In the genomic region with DNA sequence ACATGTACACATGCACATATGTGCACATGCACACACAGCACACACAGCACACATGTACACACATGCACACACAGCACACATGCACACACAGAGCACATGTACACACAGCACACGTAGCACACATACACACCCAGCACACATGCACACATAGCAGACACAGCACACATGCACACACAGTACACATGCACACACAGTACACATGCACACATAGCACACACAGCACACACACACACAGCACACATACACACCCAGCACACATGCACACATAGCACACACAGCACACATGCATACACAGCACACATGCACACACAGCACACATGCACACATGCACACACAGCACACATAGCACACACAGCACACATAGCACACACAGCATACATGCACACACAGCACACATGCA, we compare ENCODE assay signal across 45 mouse cellular contexts. TPM values are rescaled to one million over a fixed set of nuclear protein-coding genes. Genes with fewer than 3 reads are reported as not detected.
"Had no signal": no experiment of that assay in that cellular context is flagged by ENCODE, and none has a peak within 500 bp of the region (broad histone marks: within the 10 kb centered on the region; RNA-seq: fewer than 3 reads in every experiment).

No protein-coding gene starts in this region.

- H3K27me3 ChIP-seq: limb, embryonic 12.5 days; limb, embryonic 13.5 days; limb, embryonic 15.5 days; liver, embryonic 12.5 days; liver, embryonic 13.5 days; liver, embryonic 15.5 days; lung, embryonic 15.5 days; midbrain, embryonic 12.5 days; midbrain, embryonic 15.5 days; neural tube, embryonic 12.5 days had no signal

- DNase-seq: left cerebral cortex, postnatal 4 days; liver; liver, embryonic 13.5 days; liver, postnatal 0 days; lung, adult 18-20 months; lung, adult 2 months; lung, embryonic 14.5 days; lung, postnatal 10 days; lung, postnatal 14 days; lung, postnatal 36 days; lung, postnatal 4 days; midbrain, embryonic 14.5 days had no signal

- H3K9me3 ChIP-seq: limb, embryonic 10.5 days; limb, embryonic 12.5 days; limb, embryonic 13.5 days; limb, embryonic 15.5 days; liver, embryonic 12.5 days; liver, embryonic 13.5 days; liver, embryonic 15.5 days; lung, embryonic 15.5 days; midbrain, embryonic 10.5 days; midbrain, embryonic 12.5 days; midbrain, embryonic 15.5 days; neural tube, embryonic 12.5 days had no signal

- ATAC-seq: liver, embryonic 12.5 days; liver, postnatal 0 days; lung, postnatal 0 days; midbrain, embryonic 15.5 days; midbrain, embryonic 16.5 days had no signal

- H3K4me3 ChIP-seq: left cerebral cortex, adult 2 months; limb, embryonic 10.5 days; limb, embryonic 12.5 days; limb, embryonic 13.5 days; limb, embryonic 15.5 days; liver, embryonic 12.5 days; liver, embryonic 13.5 days; liver, embryonic 15.5 days; lung, embryonic 15.5 days; midbrain, embryonic 10.5 days; midbrain, embryonic 12.5 days; midbrain, embryonic 15.5 days; neural tube, embryonic 12.5 days had no signal

- H3K9ac ChIP-seq: limb, embryonic 12.5 days; limb, embryonic 13.5 days; limb, embryonic 15.5 days; liver, embryonic 12.5 days; liver, embryonic 13.5 days; liver, embryonic 14.5 days; liver, embryonic 15.5 days; liver, postnatal 0 days; lung, embryonic 14.5 days; lung, embryonic 15.5 days; midbrain, embryonic 12.5 days; midbrain, embryonic 15.5 days; neural tube, embryonic 12.5 days had no signal

- H3K36me3 ChIP-seq: liver, embryonic 12.5 days; liver, embryonic 13.5 days; liver, embryonic 15.5 days; midbrain, embryonic 15.5 days; neural tube, embryonic 12.5 days had no signal

- H3K4me1 ChIP-seq: limb, embryonic 15.5 days; liver, embryonic 12.5 days; liver, embryonic 13.5 days; lung, embryonic 15.5 days; neural tube, embryonic 12.5 days had no signal

- H3K4me2 ChIP-seq: limb, embryonic 12.5 days; limb, embryonic 13.5 days; limb, embryonic 15.5 days; liver, embryonic 11.5 days; liver, embryonic 12.5 days; liver, embryonic 13.5 days; liver, embryonic 15.5 days; lung, embryonic 14.5 days; lung, embryonic 15.5 days; midbrain, embryonic 11.5 days; midbrain, embryonic 12.5 days; midbrain, embryonic 15.5 days; neural tube, embryonic 12.5 days had no signal

- H3K27ac ChIP-seq: left cerebral cortex, adult 2 months; limb, embryonic 10.5 days; limb, embryonic 12.5 days; limb, embryonic 13.5 days; limb, embryonic 15.5 days; liver, embryonic 12.5 days; liver, embryonic 13.5 days; liver, embryonic 14.5 days; liver, embryonic 15.5 days; lung, embryonic 15.5 days; macrophage; midbrain, embryonic 10.5 days; midbrain, embryonic 12.5 days; midbrain, embryonic 15.5 days; neural tube, embryonic 12.5 days had no signal

RNA-seq across cellular contexts. Expression of a gene that starts 33.5 kb away (rescaled TPM):
- total RNA-seq: left cerebral cortex, adult 18-20 months; left cerebral cortex, adult 2 months; left cerebral cortex, adult 8-10 months; left cerebral cortex, postnatal 10 days; left cerebral cortex, postnatal 14 days; left cerebral cortex, postnatal 36 days; left cerebral cortex, postnatal 4 days; liver, adult 2 months; megakaryocyte progenitor cell, adult 5-6 weeks; megakaryocyte-erythroid progenitor cell, adult 5-6 weeks; midbrain, postnatal 0 days; monocyte, adult 5-6 weeks had no signal
- polyA plus RNA-seq: limb, embryonic 10.5 days; limb, embryonic 11.5 days; limb, embryonic 12.5 days; limb, embryonic 13.5 days; limb, embryonic 14.5 days; limb, embryonic 15.5 days; liver, adult 2 months; liver, embryonic 11.5 days; liver, embryonic 12.5 days; liver, embryonic 13.5 days; liver, embryonic 14.5 days; liver, embryonic 15.5 days; liver, embryonic 16.5 days; liver, postnatal 0 days; lung, adult 2 months; lung, embryonic 14.5 days; lung, embryonic 15.5 days; lung, embryonic 16.5 days; lung, postnatal 0 days; macrophage; midbrain, embryonic 10.5 days; midbrain, embryonic 14.5 days; midbrain, embryonic 15.5 days; midbrain, embryonic 16.5 days; midbrain, postnatal 0 days; neural tube, embryonic 11.5 days; neural tube, embryonic 12.5 days had no signal
